Mouse (Mus musculus) kidney, embryonic 16.5 days (tissue): ENCODE results near the gene Paqr4. TPM values are rescaled to one million over a fixed set of nuclear protein-coding genes. Genes with fewer than 3 reads are reported as not detected.

Experiments used
- ATAC-seq: fragments of 200-750 bp; cut with Nextera tagmentation; 2 replicates; pipeline ENCODE4 v1.8.0; 2017; ENCODE audit warnings: moderate TSS enrichment; ENCODE audit not compliant: low FRiP score, low TSS enrichment
- H3K27ac ChIP-seq: fragments of 300-500 bp; sonication (generic); 2 replicates; pipeline ENCODE4 v1.5.1; 2014; ENCODE audit warnings: low read length
- H3K27me3 ChIP-seq: fragments of 300-500 bp; sonication (generic); 2 replicates; pipeline ENCODE4 v1.6.1; 2014; ENCODE audit warnings: low read length, control low read depth, mixed read lengths; ENCODE audit not compliant: insufficient read depth
- H3K36me3 ChIP-seq: fragments of 300-500 bp; sonication (generic); 2 replicates; pipeline ENCODE4 v1.6.1; 2014; ENCODE audit warnings: low read length, control low read depth, mixed read lengths; ENCODE audit not compliant: insufficient read depth
- H3K4me1 ChIP-seq: fragments of 300-500 bp; sonication (generic); 2 replicates; pipeline ENCODE4 v1.6.1; 2014; ENCODE audit warnings: low read length, control low read depth, mixed read lengths; ENCODE audit not compliant: insufficient read depth
- H3K4me2 ChIP-seq: fragments of 300-500 bp; sonication (generic); replicated peaks from 2 replicates; pipeline ENCODE4 v1.6.1; 2014; ENCODE audit warnings: low read depth, low read length
- H3K4me3 ChIP-seq: fragments of 300-500 bp; sonication (generic); 2 replicates; pipeline ENCODE4 v1.5.1; 2014; ENCODE audit warnings: mild to moderate bottlenecking, low read length
- H3K9ac ChIP-seq: fragments of 300-500 bp; sonication (generic); replicated peaks from 2 replicates; pipeline ENCODE4 v1.6.1; 2014; ENCODE audit warnings: low read length
- H3K9me3 ChIP-seq: fragments of 300-500 bp; sonication (generic); 2 replicates; pipeline ENCODE4 v1.6.1; 2016; ENCODE audit warnings: low read length, control low read depth
- WGBS: fragments of 180-500 bp; shearing (Covaris S2); extraction: QIAGEN DNeasy Blood & Tissue Kit; methylation state at CpG from one replicate; pipeline ENCODE4 v1.1.7; 2014; 5-methylcytosine and 5-hydroxymethylcytosine counted together
- polyA plus RNA-seq: library from polyadenylated mRNA; unstranded; fragments of >200 nt; fragmentation: Nextera tagmentation; extraction: Ambion mirVana; gene quantifications from 2 replicates; pipeline ENCODE4 v1.2.1, GENCODE M21; 2015

Gene Paqr4
- polyA plus RNA-seq, 1 experiment from 2014 or later: 25.4 TPM

GRCm38 (mm10) chr17:23757581-23757980 is 16.9 kb upstream of the Paqr4 start:
- no peak overlapping the region for H3K27ac ChIP-seq
- peaks cover 84% of the 10 kb centered on the region for H3K36me3 ChIP-seq
- H3K9ac ChIP-seq: no peak overlapping the region
- no peaks in the 10 kb centered on the region for H3K27me3 ChIP-seq
- 94% methylated on average over 9 of the region's 9 CpGs for WGBS
- H3K9me3 ChIP-seq: no peaks in the 10 kb centered on the region
- ATAC-seq: no peak
- H3K4me2 ChIP-seq: no peak overlapping the region
- H3K4me3 ChIP-seq: no peak overlapping the region
- no peaks in the 10 kb centered on the region for H3K4me1 ChIP-seq

GRCm38 (mm10) chr17:23755689-23756088 is 15.0 kb upstream of the Paqr4 start:
- WGBS: 81% methylated on average over 13 of the region's 13 CpGs
- Histone ChIP-seq H3K9me3 (no peaks in the 10 kb centered on the region), H3K27me3 (no peaks in the 10 kb centered on the region), H3K4me3 (0 out of 2 replicates have a peak overlapping the region, but pooled peaks have one; percentile 6), H3K9ac (0 out of 2 replicates have a peak overlapping the region, but pooled peaks have one; percentile 23), H3K36me3 (peaks cover 81% of the 10 kb centered on the region), H3K4me2 (0 out of 2 replicates have a peak overlapping the region, but pooled peaks have one; percentile 13), H3K4me1 (no peaks in the 10 kb centered on the region), H3K27ac (peak overlapping the region; percentile 46)
- peak; percentile 43; the same call in 1 of the 2 replicates for ATAC-seq

- ATAC-seq: no peak
- Histone ChIP-seq H3K4me1 (peaks cover 20% of the 10 kb centered on the region), H3K27me3 (peaks cover 23% of the 10 kb centered on the region), H3K9ac (0 out of 2 replicates have a peak overlapping the region, but pooled peaks have one; percentile 15), H3K36me3 (peaks cover 28% of the 10 kb centered on the region), H3K4me3 (peak overlapping the region; percentile 30), H3K9me3 (no peaks in the 10 kb centered on the region), H3K4me2 (peak overlapping the region; percentile 42), H3K27ac (no peak overlapping the region)
- 78% methylated on average over 11 of the region's 11 CpGs for WGBS
These were observed 8.9 kb upstream of the Paqr4 start for GRCm38 (mm10) chr17:23749400-23750191.

GRCm38 (mm10) chr17:23748631-23749391 is 8.1 kb upstream of the Paqr4 start:
- H3K9ac ChIP-seq: 0 out of 2 replicates have a peak overlapping the region, but pooled peaks have one; percentile 15
- ATAC-seq: no peak; the same call in 1 of the 2 replicates
- no peak overlapping the region for H3K27ac ChIP-seq
- H3K4me3 ChIP-seq: peak overlapping the region; percentile 30
- peaks cover 25% of the 10 kb centered on the region for H3K36me3 ChIP-seq
- H3K9me3 ChIP-seq: no peaks in the 10 kb centered on the region
- peaks cover 26% of the 10 kb centered on the region for H3K4me1 ChIP-seq
- WGBS: 29% methylated on average over 10 of the region's 10 CpGs
- H3K4me2 ChIP-seq: peak overlapping the region; percentile 42
- H3K27me3 ChIP-seq: peaks cover 31% of the 10 kb centered on the region

GRCm38 (mm10) chr17:23748026-23748425 is 7.4 kb upstream of the Paqr4 start:
- peaks cover 26% of the 10 kb centered on the region for H3K4me1 ChIP-seq
- no peak overlapping the region for H3K4me3 ChIP-seq
- H3K36me3 ChIP-seq: peaks cover 19% of the 10 kb centered on the region
- H3K4me2 ChIP-seq: no peak overlapping the region
- no peak overlapping the region for H3K27ac ChIP-seq
- peaks cover 39% of the 10 kb centered on the region for H3K27me3 ChIP-seq
- H3K9me3 ChIP-seq: no peaks in the 10 kb centered on the region
- H3K9ac ChIP-seq: no peak overlapping the region
- WGBS: 21% methylated on average over 6 of the region's 6 CpGs
- no peak for ATAC-seq

GRCm38 (mm10) chr17:23747471-23747870 is 6.8 kb upstream of the Paqr4 start:
- WGBS: 78% methylated on average over 3 of the region's 3 CpGs
- H3K27me3 ChIP-seq: peaks cover 44% of the 10 kb centered on the region
- no peak for ATAC-seq
- peaks cover 14% of the 10 kb centered on the region for H3K36me3 ChIP-seq
- H3K9me3 ChIP-seq: no peaks in the 10 kb centered on the region
- H3K27ac ChIP-seq: no peak overlapping the region
- peaks cover 28% of the 10 kb centered on the region for H3K4me1 ChIP-seq
- H3K4me3 ChIP-seq: no peak overlapping the region
- no peak overlapping the region for H3K4me2 ChIP-seq
- H3K9ac ChIP-seq: no peak overlapping the region

GRCm38 (mm10) chr17:23746767-23747166 is 6.1 kb upstream of the Paqr4 start:
- Histone ChIP-seq H3K4me3 (no peak overlapping the region), H3K4me2 (no peak overlapping the region), H3K4me1 (peaks cover 31% of the 10 kb centered on the region), H3K36me3 (peaks cover 7% of the 10 kb centered on the region), H3K9me3 (no peaks in the 10 kb centered on the region), H3K27ac (no peak overlapping the region), H3K9ac (no peak overlapping the region), H3K27me3 (peaks cover 51% of the 10 kb centered on the region)
- no peak for ATAC-seq
- 75% methylated on average over 3 of the region's 3 CpGs for WGBS

- H3K9me3 ChIP-seq: no peaks in the 10 kb centered on the region
- 6% methylated on average over 12 of the region's 12 CpGs for WGBS
- ATAC-seq: no peak
- H3K9ac ChIP-seq: no peak overlapping the region; the same call in 1 of the 2 replicates
- peaks cover 31% of the 10 kb centered on the region for H3K4me1 ChIP-seq
- H3K4me3 ChIP-seq: peak overlapping the region; percentile 43
- peaks cover 2% of the 10 kb centered on the region for H3K36me3 ChIP-seq
- no peak overlapping the region for H3K27ac ChIP-seq
- peaks cover 56% of the 10 kb centered on the region for H3K27me3 ChIP-seq
- peak overlapping the region; percentile 78 for H3K4me2 ChIP-seq
These were observed 5.6 kb upstream of the Paqr4 start for GRCm38 (mm10) chr17:23746311-23746710.

GRCm38 (mm10) chr17:23745301-23746251 is 4.9 kb upstream of the Paqr4 start, which contains the start of gene Kremen2:
Gene Kremen2, minus strand, starts transcription at chr17:23745833.
- Histone ChIP-seq H3K4me1 (peaks cover 35% of the 10 kb centered on the region), H3K9ac (peak within 1 kb of the TSS; percentile 54), H3K9me3 (no peaks in the 10 kb centered on the region), H3K27ac (no peak within 1 kb of the TSS), H3K27me3 (peaks cover 63% of the 10 kb centered on the region), H3K36me3 (no peaks in the 10 kb centered on the region), H3K4me3 (peak within 1 kb of the TSS; percentile 43), H3K4me2 (peak within 1 kb of the TSS; percentile 78)
- under 1% methylated on average over 33 of the region's 45 CpGs for WGBS
- no peak for ATAC-seq
